Comparison of ENCODE assay signal across 20 mouse cellular contexts in genomic region chr7:119680107-119680506, GRCm38 (mm10). TPM values are rescaled to one million over a fixed set of nuclear protein-coding genes. Genes with fewer than 3 reads are reported as not detected.
DNase-seq lines count a peak whose midpoint lies in the region; ATAC-seq lines count a peak whose summit lies in the region.
"Had no signal": no experiment of that assay in that cellular context is flagged by ENCODE, and none has a peak within 500 bp of the region (broad histone marks: within the 10 kb centered on the region; RNA-seq: fewer than 3 reads in every experiment).

No protein-coding gene starts in this region.

- peak; percentile 74; the same call in 1 of the 2 replicates for ATAC-seq in embryonic facial prominence, embryonic 14.5 days (ENCODE audit: low read depth)
- ATAC-seq in embryonic facial prominence, embryonic 15.5 days (ENCODE audit: insufficient number of reproducible peaks, low FRiP score, low TSS enrichment, low read depth), result 0 out of 2 replicates have a peak, but pooled peaks have one; percentile 72
- ATAC-seq: activated CD4-positive, CD25-positive, alpha-beta regulatory T cell, adult 4 months; forebrain, embryonic 13.5 days; forebrain, embryonic 15.5 days; forebrain, postnatal 0 days; Patski had no signal

- H3K4me1 ChIP-seq in embryonic facial prominence, embryonic 14.5 days (ENCODE audit: control insufficient read depth, insufficient read depth, low read length), result no peaks in the 10 kb centered on the region
- no peaks in the 10 kb centered on the region for H3K4me1 ChIP-seq in embryonic facial prominence, embryonic 10.5 days
- no peaks in the 10 kb centered on the region for H3K4me1 ChIP-seq in embryonic facial prominence, embryonic 15.5 days
- H3K4me1 ChIP-seq: embryonic facial prominence, embryonic 12.5 days; forebrain, embryonic 13.5 days; forebrain, embryonic 15.5 days had no signal

- H3K27ac ChIP-seq in embryonic facial prominence, embryonic 14.5 days (replicated peaks; ENCODE audit: low read depth, low read length), result no peak overlapping the region; the same call in 1 of the 2 replicates
- no peak overlapping the region for H3K27ac ChIP-seq in embryonic facial prominence, embryonic 10.5 days (replicated peaks)
- no peak overlapping the region for H3K27ac ChIP-seq in embryonic facial prominence, embryonic 15.5 days (replicated peaks)
- H3K27ac ChIP-seq: embryonic facial prominence, embryonic 12.5 days; forebrain, embryonic 13.5 days; forebrain, embryonic 15.5 days had no signal

- no peak overlapping the region for H3K4me3 ChIP-seq in embryonic facial prominence, embryonic 14.5 days (ENCODE audit: low read depth, low read length)
- H3K4me3 ChIP-seq in embryonic facial prominence, embryonic 10.5 days, result no peak overlapping the region
- H3K4me3 ChIP-seq in embryonic facial prominence, embryonic 15.5 days (replicated peaks), result no peak overlapping the region
- H3K4me3 ChIP-seq: embryonic facial prominence, embryonic 12.5 days; forebrain, embryonic 13.5 days; forebrain, embryonic 15.5 days had no signal

- H3K27me3 ChIP-seq in embryonic facial prominence, embryonic 14.5 days (replicated peaks; ENCODE audit: control insufficient read depth, insufficient read depth, low read length), result no peaks in the 10 kb centered on the region
- no peaks in the 10 kb centered on the region for H3K27me3 ChIP-seq in embryonic facial prominence, embryonic 10.5 days (replicated peaks; ENCODE audit: low read depth, poor library complexity, severe bottlenecking)
- H3K27me3 ChIP-seq in embryonic facial prominence, embryonic 15.5 days, result no peaks in the 10 kb centered on the region
- H3K27me3 ChIP-seq: embryonic facial prominence, embryonic 12.5 days; forebrain, embryonic 13.5 days; forebrain, embryonic 15.5 days had no signal

- WGBS in embryonic facial prominence, embryonic 14.5 days, result 46% methylated on average over 8 of the region's 8 CpGs
- WGBS in embryonic facial prominence, embryonic 10.5 days, result 72% methylated on average over 8 of the region's 8 CpGs
- WGBS in embryonic facial prominence, embryonic 15.5 days, result 42% methylated on average over 8 of the region's 8 CpGs

- no peaks in the 10 kb centered on the region for H3K9me3 ChIP-seq in embryonic facial prominence, embryonic 14.5 days (ENCODE audit: control insufficient read depth, low read length)
- no peaks in the 10 kb centered on the region for H3K9me3 ChIP-seq in embryonic facial prominence, embryonic 10.5 days
- H3K9me3 ChIP-seq in embryonic facial prominence, embryonic 15.5 days (replicated peaks), result no peaks in the 10 kb centered on the region
- H3K9me3 ChIP-seq: embryonic facial prominence, embryonic 12.5 days; forebrain, embryonic 13.5 days; forebrain, embryonic 15.5 days had no signal

- no peak overlapping the region for H3K4me2 ChIP-seq in embryonic facial prominence, embryonic 14.5 days (ENCODE audit: low read depth, low read length)
- no peak overlapping the region for H3K4me2 ChIP-seq in embryonic facial prominence, embryonic 15.5 days (replicated peaks)
- H3K4me2 ChIP-seq: embryonic facial prominence, embryonic 12.5 days; forebrain, embryonic 13.5 days; forebrain, embryonic 15.5 days had no signal

- H3K36me3 ChIP-seq in embryonic facial prominence, embryonic 14.5 days (ENCODE audit: control insufficient read depth, insufficient read depth, low read length), result no peaks in the 10 kb centered on the region
- no peaks in the 10 kb centered on the region for H3K36me3 ChIP-seq in embryonic facial prominence, embryonic 10.5 days (replicated peaks)
- no peaks in the 10 kb centered on the region for H3K36me3 ChIP-seq in embryonic facial prominence, embryonic 15.5 days
- H3K36me3 ChIP-seq: embryonic facial prominence, embryonic 12.5 days; forebrain, embryonic 15.5 days had no signal

- DNase-seq in embryonic facial prominence, embryonic 14.5 days (ENCODE audit: low spot score), result peak; percentile 63
- no peak for DNase-seq in embryonic facial prominence, embryonic 10.5 days (ENCODE audit: low spot score)
- peak; percentile 32 for DNase-seq in NIH3T3 (ENCODE audit: low read depth)
- no peak for DNase-seq in embryo, embryonic 10.5 days (ENCODE audit: low spot score)
- DNase-seq: adrenal gland, adult 8-10 months; adrenal gland, postnatal 36 days; cerebellum, adult 11-12 months; cerebellum, adult 2 months; cerebellum, adult 9-10 months; cerebellum, postnatal 10 days; cerebellum, postnatal 25 days; embryo, embryonic 11 days; forebrain, postnatal 0 days had no signal

- no peak overlapping the region for H3K9ac ChIP-seq in embryonic facial prominence, embryonic 14.5 days (ENCODE audit: low read depth, low read length)
- H3K9ac ChIP-seq in embryonic facial prominence, embryonic 15.5 days, result no peak overlapping the region
- H3K9ac ChIP-seq: embryonic facial prominence, embryonic 12.5 days; forebrain, embryonic 13.5 days; forebrain, embryonic 15.5 days; forebrain, postnatal 0 days had no signal

RNA-seq across cellular contexts. Expression of gene Acsm4, which starts 9.7 kb away (rescaled TPM):
- polyA plus RNA-seq in embryonic facial prominence, embryonic 14.5 days (2014; fragmentation: Nextera tagmentation; extraction: Ambion mirVana), result 8.9 and 9.6 TPM in 2 replicates
- 0.06 and 1.1 TPM in 2 replicates for polyA plus RNA-seq in embryonic facial prominence, embryonic 10.5 days (2016; fragmentation: Nextera tagmentation; extraction: Ambion mirVana)
- polyA plus RNA-seq in embryonic facial prominence, embryonic 15.5 days (2015; fragmentation: Nextera tagmentation; extraction: Ambion mirVana), result 11.7 and 21.4 TPM in 2 replicates
- polyA plus RNA-seq: activated CD4-positive, CD25-positive, alpha-beta regulatory T cell, adult 4 months; C2C12; cerebellum, adult 2 months; forebrain, embryonic 13.5 days; forebrain, embryonic 15.5 days; forebrain, postnatal 0 days; Patski had no signal

RNA-seq across cellular contexts. Expression of gene Thumpd1, which starts 40.5 kb away (rescaled TPM):
- polyA plus RNA-seq in embryonic facial prominence, embryonic 14.5 days (2014; fragmentation: Nextera tagmentation; extraction: Ambion mirVana), result 65.3 and 82.7 TPM in 2 replicates
- 105 and 107 TPM in 2 replicates for polyA plus RNA-seq in embryonic facial prominence, embryonic 10.5 days (2016; fragmentation: Nextera tagmentation; extraction: Ambion mirVana)
- polyA plus RNA-seq in embryonic facial prominence, embryonic 15.5 days (2015; fragmentation: Nextera tagmentation; extraction: Ambion mirVana), result 67.7 and 70.2 TPM in 2 replicates

Comparison
In these comparisons a context has a peak if more than half of its experiments do, and no peak if none do; other contexts are left out.
1. DNase-seq: peak in embryonic facial prominence, embryonic 14.5 days (single experiment) and NIH3T3 (single experiment); none in embryonic facial prominence, embryonic 10.5 days (single experiment) and embryo, embryonic 10.5 days (single experiment).